Mouse (Mus musculus): ENCODE measurements around the gene Soat1.

- no peak for TF ChIP-seq CTCF (IDR thresholded peaks at IDR 0.05; ENCODE audit: low read depth)
- TF ChIP-seq EP300 (IDR thresholded peaks at IDR 0.05; ENCODE audit: low read depth): no peak
Measured at GRCm38 (mm10) chr1:156458391-156459060, 15.6 kb downstream of the Soat1 start.

All from liver, embryonic 14.5 days (tissue).